Mouse (Mus musculus) left cerebral cortex, adult 11 months (tissue): ENCODE data around the gene Cnot11.

Experiments
- DNase-seq: peaks from one replicate; pipeline ENCODE4 v3.0.0; 2022; ENCODE audit warnings: low spot score

The Cnot11 gene

DNA sequence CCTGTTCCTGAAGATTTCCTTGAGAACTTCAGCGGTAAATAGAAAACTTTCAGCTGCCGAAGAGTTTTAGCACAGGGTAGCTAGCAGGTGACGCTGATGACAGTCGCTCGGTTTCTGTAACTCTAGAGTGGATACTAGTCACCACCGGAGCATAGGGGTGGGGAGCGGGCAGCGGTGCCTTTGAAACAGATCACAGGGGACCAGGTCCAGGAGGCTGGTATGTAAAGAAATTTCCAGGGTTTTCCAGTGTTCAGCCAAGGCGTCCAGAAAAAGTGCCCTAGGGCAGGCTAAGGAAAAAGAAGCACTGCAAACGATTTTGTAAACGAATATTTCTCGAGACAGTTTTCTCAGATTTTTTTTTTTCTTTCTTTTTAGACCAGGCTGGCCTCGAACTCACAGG is at the start of gene Cnot11:
Gene Cnot11 (plus strand): TSS at position 162 of the 400 bp plus-strand sequence.
- DNase-seq, result no peak

- no peak for DNase-seq
Measured at GRCm38 (mm10) chr1:39487370-39487769, 47.4 kb upstream of the Cnot11 start.

DNA sequence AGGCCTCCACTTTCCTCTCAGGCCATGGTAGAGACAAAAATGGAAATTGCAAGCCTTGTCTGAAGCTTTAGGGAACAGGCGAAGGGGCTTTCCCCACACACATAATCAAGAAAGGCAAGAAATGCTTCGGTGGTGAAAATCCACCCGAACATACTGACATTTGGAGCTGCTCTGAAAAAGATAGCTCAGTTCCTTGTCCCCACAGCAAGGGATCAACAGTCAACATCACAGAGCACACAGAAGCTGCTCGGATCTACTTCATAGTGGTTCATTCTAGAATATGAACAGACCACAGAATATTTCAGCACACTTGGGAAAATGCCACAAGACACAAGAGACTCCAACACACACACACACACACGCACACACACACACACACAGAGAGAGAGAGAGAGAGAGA is 41.6 kb upstream of the Cnot11 start:
- no peak for DNase-seq

DNA sequence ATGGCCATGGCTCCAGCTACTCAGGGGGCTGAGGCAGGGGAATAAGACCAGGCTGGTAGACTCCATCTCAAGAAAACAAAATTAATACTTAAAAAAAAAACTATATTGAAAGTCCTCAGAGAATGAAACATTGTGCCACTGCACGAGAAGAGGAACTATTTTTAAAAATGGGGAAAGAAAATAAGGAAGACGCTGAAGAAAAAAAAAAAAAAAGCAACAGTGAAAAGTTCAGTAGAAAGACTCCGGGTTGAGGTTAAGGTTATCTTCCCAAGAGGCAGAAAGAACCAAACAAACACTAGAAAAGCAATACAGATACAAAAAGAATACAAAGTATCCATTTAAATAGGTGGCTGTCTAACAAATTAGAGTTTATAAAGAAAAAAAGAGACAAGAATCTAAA is 41.1 kb upstream of the Cnot11 start:
- DNase-seq, result no peak

DNA sequence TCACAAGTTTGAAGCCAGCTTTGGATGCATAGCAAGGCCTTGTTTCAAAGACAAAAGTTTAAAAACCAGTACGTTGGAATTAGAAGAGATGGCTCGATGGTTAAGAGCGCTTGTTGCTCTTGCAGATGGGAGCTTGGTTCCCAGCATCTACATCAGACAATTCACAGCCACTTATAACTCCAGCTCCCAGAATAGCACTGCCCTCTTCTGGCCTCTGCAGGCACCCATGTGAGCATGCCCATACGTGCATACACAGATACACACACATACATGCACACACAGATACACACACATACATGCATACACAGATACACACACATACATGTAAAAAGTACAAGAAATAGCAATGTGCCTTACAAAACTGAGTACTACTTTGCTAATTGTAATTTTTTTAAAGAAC is 37.8 kb upstream of the Cnot11 start:
- no peak for DNase-seq

DNA sequence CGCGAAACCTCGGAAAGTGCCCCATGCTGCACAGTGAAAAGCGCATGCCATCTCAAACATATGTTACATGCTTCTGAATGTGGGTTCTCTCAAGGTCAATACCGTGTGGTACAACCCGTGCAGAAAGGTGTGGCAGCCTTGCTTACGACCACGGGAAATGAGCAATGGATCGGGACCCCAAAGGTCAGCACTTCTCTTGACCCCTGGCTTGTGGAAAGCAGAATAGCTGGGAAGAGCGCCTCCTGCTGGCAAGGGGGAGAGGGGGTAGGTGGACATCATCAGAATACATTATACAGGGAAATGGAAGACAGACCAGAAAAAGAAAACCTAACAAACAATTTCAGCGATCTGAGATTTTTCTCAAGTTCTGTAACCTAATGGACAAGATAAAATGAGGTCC is 37.0 kb upstream of the Cnot11 start:
- DNase-seq, result no peak

- no peak for DNase-seq
Measured at GRCm38 (mm10) chr1:39499485-39499941, 35.3 kb upstream of the Cnot11 start.

GRCm38 (mm10) chr1:39502817-39503633 is 31.8 kb upstream of the Cnot11 start:
- no peak for DNase-seq

DNA sequence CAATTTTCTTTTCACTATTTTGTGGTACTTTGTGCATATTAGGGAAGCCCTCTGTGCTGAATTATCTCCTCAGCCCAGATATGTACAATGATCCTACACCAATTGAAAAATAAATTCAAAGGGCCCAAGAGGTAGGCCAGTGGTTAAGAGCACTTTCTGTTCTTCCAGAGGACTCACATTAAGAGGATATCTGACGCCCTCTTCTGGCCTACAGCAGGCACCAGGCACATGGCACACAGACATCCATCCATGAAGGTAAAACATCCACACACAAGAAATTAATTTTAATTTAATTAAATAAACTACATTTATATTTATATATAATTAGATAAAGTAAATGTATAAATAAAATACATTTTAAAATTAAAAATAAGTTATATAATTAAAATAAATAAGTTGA is 30.5 kb upstream of the Cnot11 start:
- peak; percentile 31 for DNase-seq

- no peak for DNase-seq
Measured at GRCm38 (mm10) chr1:39505600-39505999, 29.2 kb upstream of the Cnot11 start.

DNA sequence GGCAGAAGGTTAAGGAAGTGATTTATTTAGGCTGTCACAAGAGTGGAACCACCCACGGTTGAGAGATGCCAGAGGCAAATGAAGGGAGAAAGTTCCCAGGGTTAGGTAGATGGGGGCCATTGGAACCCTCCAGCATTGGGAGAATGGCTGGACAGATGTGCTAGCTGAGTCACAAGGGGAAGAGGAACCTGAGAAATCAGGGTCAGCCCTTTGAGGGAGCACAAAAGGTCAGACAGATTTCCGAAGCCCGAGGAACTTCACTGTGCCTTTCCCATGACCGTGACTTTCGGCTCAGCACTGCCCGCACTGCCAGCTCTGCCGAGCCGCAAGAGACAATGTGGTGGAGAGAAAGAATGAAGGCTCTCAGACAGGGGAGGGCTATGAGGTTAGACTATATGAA is 23.0 kb upstream of the Cnot11 start:
- no peak for DNase-seq

GRCm38 (mm10) chr1:39512183-39512582 is 22.6 kb upstream of the Cnot11 start:
- DNase-seq, result no peak

DNA sequence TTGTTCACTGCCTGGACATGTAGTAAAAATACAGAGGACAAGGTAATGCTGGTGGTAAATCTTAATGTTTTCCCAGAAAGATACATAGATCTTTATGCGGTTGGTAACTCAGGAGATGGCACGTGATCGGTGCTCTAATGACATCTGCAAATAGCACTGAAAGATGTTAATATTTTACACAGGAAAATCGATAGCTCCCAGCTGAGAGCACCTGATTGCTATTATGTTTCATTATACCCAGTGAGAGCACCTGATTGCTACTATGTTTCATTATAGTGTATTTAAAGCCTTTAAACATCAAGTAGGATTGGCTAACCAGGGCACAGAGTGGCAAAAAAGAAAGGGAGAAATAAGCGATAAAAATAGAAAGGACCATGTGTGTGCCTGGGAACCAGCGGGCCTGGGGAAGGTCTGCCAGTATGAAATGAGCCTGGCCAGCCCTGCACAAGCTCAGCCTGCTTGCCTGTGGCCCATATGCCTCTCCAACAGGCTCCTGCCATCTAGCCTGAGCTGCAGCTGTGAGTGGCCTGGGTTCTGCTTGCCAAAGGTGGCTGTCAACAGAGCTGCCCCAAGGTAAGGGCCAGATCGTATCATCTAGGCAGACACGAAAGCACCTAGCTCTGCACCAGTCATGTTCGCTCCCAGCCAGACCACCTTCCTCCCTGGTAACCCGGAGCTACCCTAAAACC is 19.3 kb upstream of the Cnot11 start:
- DNase-seq, result no peak

DNA sequence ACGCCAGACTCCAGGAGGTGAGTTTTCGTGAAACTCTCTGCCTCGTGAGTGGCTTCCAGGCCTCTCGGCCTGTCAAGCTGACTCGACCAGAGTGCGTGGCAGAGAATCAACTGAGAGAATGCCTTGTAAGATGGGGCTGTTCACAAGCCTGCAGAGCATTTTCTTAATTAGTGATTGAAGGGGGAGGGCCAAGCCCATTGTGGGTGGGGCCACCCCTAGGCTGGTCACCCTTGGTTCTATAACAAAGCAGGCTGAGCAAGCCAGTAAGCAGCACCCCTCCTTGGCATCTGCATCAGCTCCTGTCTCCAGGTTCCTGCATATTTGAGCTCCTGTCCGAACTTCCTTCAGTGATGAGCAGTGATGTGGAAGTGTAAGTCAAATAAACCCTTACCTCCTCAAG is 13.5 kb upstream of the Cnot11 start:
- no peak for DNase-seq

GRCm38 (mm10) chr1:39522519-39522918 is 12.3 kb upstream of the Cnot11 start:
- no peak for DNase-seq

DNA sequence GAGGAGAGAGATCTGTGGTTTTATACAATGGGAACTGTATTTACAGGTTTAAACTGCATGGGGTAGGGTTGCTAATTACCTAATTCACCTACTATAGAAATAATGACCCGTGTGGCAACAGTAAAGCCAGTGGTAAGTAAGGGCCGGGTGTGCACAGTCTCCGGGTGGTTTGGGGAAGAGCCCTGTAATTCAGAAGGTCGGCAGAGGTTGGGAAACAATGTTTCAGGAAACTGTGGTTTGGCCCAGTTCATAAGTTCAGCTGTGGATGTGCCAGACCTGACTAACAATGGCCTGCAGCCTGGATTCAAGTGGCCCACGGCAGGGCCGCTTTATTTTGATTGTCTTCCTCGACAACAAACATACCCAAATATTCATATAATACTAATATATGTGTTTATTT is 9.0 kb upstream of the Cnot11 start:
- no peak for DNase-seq

DNA sequence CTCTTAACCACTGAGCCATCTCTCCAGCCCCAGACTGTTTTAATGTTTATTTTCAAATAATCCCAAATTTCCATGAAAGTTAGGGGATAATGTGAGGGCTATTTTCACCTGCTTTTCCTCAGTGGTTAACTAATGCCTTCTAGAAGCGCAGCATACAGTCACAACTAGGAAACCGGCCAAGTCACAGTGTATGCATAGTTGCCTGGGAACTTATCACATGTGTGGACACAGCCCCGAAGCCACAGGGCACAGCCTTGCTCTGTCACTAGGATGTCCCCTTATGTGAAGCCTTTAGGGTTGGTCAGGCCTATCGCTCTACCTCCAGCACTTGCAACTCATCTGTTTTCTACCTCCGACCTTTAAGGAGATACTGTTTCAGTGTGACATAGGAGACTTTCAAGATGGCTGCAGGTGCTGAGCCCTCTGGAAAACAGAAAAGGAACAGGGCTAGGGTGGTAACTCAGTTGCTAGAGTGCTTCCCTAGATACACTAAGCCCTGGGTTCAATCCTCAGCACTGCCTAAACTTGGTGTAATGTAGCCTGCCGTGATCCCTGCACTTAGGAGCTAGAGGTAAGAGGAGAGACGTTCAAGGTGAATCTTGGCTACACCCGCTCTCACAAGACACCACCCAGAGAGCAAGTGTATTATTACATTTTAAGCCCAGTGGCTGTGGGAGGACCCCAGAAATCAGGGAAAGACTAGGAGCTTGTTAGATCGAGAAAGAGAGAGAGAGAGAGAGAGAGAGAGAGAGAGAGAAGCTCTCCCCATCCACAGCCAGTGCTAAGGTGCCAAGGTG is 8.2 kb upstream of the Cnot11 start:
- DNase-seq, result no peak

- DNase-seq, result peak; percentile 68
Measured at GRCm38 (mm10) chr1:39527432-39527831, 7.4 kb upstream of the Cnot11 start.

- no peak for DNase-seq
Measured at GRCm38 (mm10) chr1:39528319-39528718, 6.5 kb upstream of the Cnot11 start.

DNA sequence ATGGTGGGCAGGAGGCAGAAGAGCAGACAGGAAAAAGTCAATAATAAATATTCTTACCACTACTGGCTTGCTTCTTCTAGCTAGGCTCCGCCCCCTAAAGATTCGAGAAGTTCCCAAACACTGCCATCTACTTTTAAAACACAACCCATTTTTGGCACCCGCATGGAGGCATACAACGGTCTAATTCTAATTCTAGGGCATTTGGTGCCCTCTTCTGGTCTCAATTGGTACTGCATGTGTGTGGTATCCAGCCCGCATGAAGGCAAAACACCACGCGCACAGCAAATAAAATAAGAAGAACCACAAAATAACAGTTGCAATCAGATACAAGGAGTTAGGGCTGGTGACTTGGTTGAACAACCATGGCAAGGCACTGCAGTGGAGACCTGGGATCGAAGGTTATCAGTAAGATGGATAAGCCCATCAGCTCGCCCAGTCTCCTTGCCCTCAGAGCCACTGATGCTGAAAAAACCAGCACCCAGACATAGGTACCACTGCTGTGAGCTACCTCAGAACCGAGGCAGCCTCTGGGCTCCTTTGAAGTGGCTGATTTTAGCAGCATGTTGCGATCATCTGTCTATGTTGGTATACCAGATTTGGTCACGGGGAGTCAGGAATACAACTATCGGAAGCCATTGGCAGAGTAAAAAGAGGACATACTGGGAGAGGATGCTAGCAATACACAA is 4.4 kb upstream of the Cnot11 start:
- DNase-seq, result peak; percentile 69

DNA sequence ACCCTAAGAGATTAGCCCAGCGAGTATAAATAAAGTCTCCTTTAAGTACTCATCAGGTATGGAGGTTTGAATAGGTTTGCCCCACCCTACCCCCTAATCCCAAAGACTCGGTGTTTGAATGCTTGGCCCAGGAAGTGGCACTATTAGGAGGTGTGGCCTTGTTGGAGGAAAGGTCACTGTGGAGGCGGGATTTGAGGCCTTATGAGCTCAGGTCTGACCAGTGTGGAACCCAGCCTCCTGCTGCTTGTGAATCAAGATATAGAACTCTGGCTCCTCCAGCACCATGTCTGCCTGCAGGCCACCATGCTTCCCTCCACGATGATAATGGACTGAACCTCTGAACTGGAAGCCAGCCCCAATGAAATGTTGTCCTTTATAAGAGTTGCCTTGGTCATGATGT is 3.8 kb upstream of the Cnot11 start:
- DNase-seq, result no peak

- no peak for DNase-seq
Measured at GRCm38 (mm10) chr1:39533917-39534316, 875 bp upstream of the Cnot11 start.
